Mouse (Mus musculus) forebrain, embryonic 15.5 days (tissue): ENCODE results near the gene Pitx3. TPM values are rescaled to one million over a fixed set of nuclear protein-coding genes. Genes with fewer than 3 reads are reported as not detected.
"Not testable (repeated sequence)": the region's sequence is repeated elsewhere in the genome, so short reads cannot be mapped to it uniquely, and the experiment has no call there.

Source experiments
- ATAC-seq: fragments of 200-750 bp; cut with Nextera tagmentation; replicated peaks from 2 replicates; pipeline ENCODE4 v1.8.0; 2017; ENCODE audit warnings: mild to moderate bottlenecking, moderate TSS enrichment, moderate library complexity
- H3K27ac ChIP-seq: fragments of 300-500 bp; sonication (generic); replicated peaks from 2 replicates; pipeline ENCODE4 v1.5.1; 2015; ENCODE audit warnings: mild to moderate bottlenecking, inconsistent platforms
- H3K27me3 ChIP-seq: fragments of 300-500 bp; sonication (generic); 2 replicates; pipeline ENCODE4 v1.6.1; 2015; ENCODE audit warnings: inconsistent platforms
- H3K36me3 ChIP-seq: fragments of 300-500 bp; sonication (generic); 2 replicates; pipeline ENCODE4 v1.6.1; 2015; ENCODE audit warnings: mild to moderate bottlenecking, inconsistent platforms
- H3K4me1 ChIP-seq: fragments of 300-500 bp; sonication (generic); 2 replicates; pipeline ENCODE4 v1.6.1; 2015; ENCODE audit warnings: inconsistent platforms
- H3K4me2 ChIP-seq: fragments of 300-500 bp; sonication (generic); replicated peaks from 2 replicates; pipeline ENCODE4 v1.6.1; 2015; ENCODE audit warnings: mild to moderate bottlenecking, inconsistent platforms
- H3K4me3 ChIP-seq: fragments of 300-500 bp; sonication (generic); 2 replicates; pipeline ENCODE4 v1.5.1; 2015; ENCODE audit warnings: mild to moderate bottlenecking, inconsistent platforms
- H3K9ac ChIP-seq: fragments of 300-500 bp; sonication (generic); replicated peaks from 2 replicates; pipeline ENCODE4 v1.6.1; 2015; ENCODE audit warnings: mild to moderate bottlenecking, inconsistent platforms
- H3K9me3 ChIP-seq: fragments of 300-500 bp; sonication (generic); 2 replicates; pipeline ENCODE4 v1.6.1; 2016; ENCODE audit warnings: inconsistent platforms
- WGBS: fragments of 180-500 bp; shearing (Covaris S2); methylation state at CpG from one replicate; pipeline ENCODE4 v1.1.7; 2015; ENCODE audit warnings: mixed read lengths; 5-methylcytosine and 5-hydroxymethylcytosine counted together
- polyA plus RNA-seq: library from polyadenylated mRNA; unstranded; fragments of >200 nt; fragmentation: Nextera tagmentation; extraction: Ambion mirVana; gene quantifications from 2 replicates; pipeline ENCODE4 v1.2.1, GENCODE M21; 2015

The Pitx3 gene
- polyA plus RNA-seq, 1 experiment from 2014 or later, result not detected

- peaks cover 17% of the 10 kb centered on the region for H3K4me1 ChIP-seq
- peaks cover 57% of the 10 kb centered on the region for H3K27me3 ChIP-seq
- peak overlapping the region; percentile 37; the same call in 1 of the 2 replicates for H3K4me2 ChIP-seq
- no peaks in the 10 kb centered on the region for H3K9me3 ChIP-seq
- H3K9ac ChIP-seq, result no peak overlapping the region
- ATAC-seq, result no peak
- H3K27ac ChIP-seq, result no peak overlapping the region
- no peaks in the 10 kb centered on the region for H3K36me3 ChIP-seq
- H3K4me3 ChIP-seq, result peak overlapping the region; percentile 23; the same call in 1 of the 2 replicates
- WGBS, result 5% methylated on average over 8 of the region's 8 CpGs
Observed at GRCm38 (mm10) chr19:46131283-46131682, 16.8 kb downstream of the Pitx3 start.

GRCm38 (mm10) chr19:46129737-46130136 lies 18.4 kb downstream of the Pitx3 start:
- not testable (repeated sequence) for H3K36me3 ChIP-seq, H3K9me3 ChIP-seq, H3K4me3 ChIP-seq, H3K27ac ChIP-seq, H3K4me2 ChIP-seq, H3K9ac ChIP-seq, ATAC-seq, H3K4me1 ChIP-seq
- H3K27me3 ChIP-seq, result peaks cover 46% of the 10 kb centered on the region
- WGBS, result 76% methylated on average over 6 of the region's 6 CpGs

- H3K4me3 ChIP-seq, result no peak overlapping the region
- 85% methylated on average over 4 of the region's 4 CpGs for WGBS
- no peak for ATAC-seq
- no peaks in the 10 kb centered on the region for H3K4me1 ChIP-seq
- H3K27me3 ChIP-seq, result peaks cover 16% of the 10 kb centered on the region
- H3K9ac ChIP-seq, result no peak overlapping the region
- no peak overlapping the region for H3K4me2 ChIP-seq
- no peaks in the 10 kb centered on the region for H3K9me3 ChIP-seq
- H3K27ac ChIP-seq, result no peak overlapping the region
- no peaks in the 10 kb centered on the region for H3K36me3 ChIP-seq
Observed at GRCm38 (mm10) chr19:46126301-46126700, 21.8 kb downstream of the Pitx3 start.

- Histone ChIP-seq H3K4me2 (no peak overlapping the region), H3K4me1 (no peaks in the 10 kb centered on the region), H3K27me3 (0 out of 2 replicates have a peak, but pooled peaks cover 4% of the 10 kb centered on the region), H3K4me3 (no peak overlapping the region), H3K36me3 (no peaks in the 10 kb centered on the region), H3K9me3 (no peaks in the 10 kb centered on the region), H3K27ac (no peak overlapping the region), H3K9ac (no peak overlapping the region)
- no peak for ATAC-seq
Observed at GRCm38 (mm10) chr19:46124651-46125050, 23.5 kb downstream of the Pitx3 start.

- Histone ChIP-seq H3K4me3 (no peak overlapping the region), H3K4me2 (no peak overlapping the region), H3K4me1 (no peaks in the 10 kb centered on the region), H3K27me3 (0 out of 2 replicates have a peak, but pooled peaks cover 4% of the 10 kb centered on the region), H3K9ac (no peak overlapping the region), H3K9me3 (no peaks in the 10 kb centered on the region), H3K27ac (no peak overlapping the region), H3K36me3 (no peaks in the 10 kb centered on the region)
- WGBS, result 79% methylated on average over 3 of the region's 3 CpGs
- ATAC-seq, result no peak
Observed at GRCm38 (mm10) chr19:46123876-46124275, 24.2 kb downstream of the Pitx3 start.

GRCm38 (mm10) chr19:46120872-46121271 lies 27.3 kb downstream of the Pitx3 start:
- no peak overlapping the region for H3K4me3 ChIP-seq
- 77% methylated on average over 6 of the region's 6 CpGs for WGBS
- no peaks in the 10 kb centered on the region for H3K4me1 ChIP-seq
- H3K27ac ChIP-seq, result no peak overlapping the region
- no peaks in the 10 kb centered on the region for H3K27me3 ChIP-seq
- H3K36me3 ChIP-seq, result no peaks in the 10 kb centered on the region
- no peak overlapping the region for H3K9ac ChIP-seq
- ATAC-seq, result no peak
- no peak overlapping the region for H3K4me2 ChIP-seq
- no peaks in the 10 kb centered on the region for H3K9me3 ChIP-seq

GRCm38 (mm10) chr19:46119458-46119857 lies 28.7 kb downstream of the Pitx3 start:
- no peak for ATAC-seq
- H3K27ac ChIP-seq, result no peak overlapping the region
- no peaks in the 10 kb centered on the region for H3K4me1 ChIP-seq
- H3K27me3 ChIP-seq, result no peaks in the 10 kb centered on the region
- H3K4me2 ChIP-seq, result no peak overlapping the region
- no peaks in the 10 kb centered on the region for H3K36me3 ChIP-seq
- no peaks in the 10 kb centered on the region for H3K9me3 ChIP-seq
- no peak overlapping the region for H3K9ac ChIP-seq
- no peak overlapping the region for H3K4me3 ChIP-seq
- WGBS, result 89% methylated on average over 3 of the region's 3 CpGs

- Histone ChIP-seq H3K4me1 (no peaks in the 10 kb centered on the region), H3K36me3 (no peaks in the 10 kb centered on the region), H3K4me2 (no peak overlapping the region), H3K9ac (no peak overlapping the region), H3K27me3 (no peaks in the 10 kb centered on the region), H3K9me3 (no peaks in the 10 kb centered on the region), H3K27ac (no peak overlapping the region), H3K4me3 (no peak overlapping the region)
- ATAC-seq, result no peak
- 61% methylated on average over 4 of the region's 4 CpGs for WGBS
Observed at GRCm38 (mm10) chr19:46114617-46115016, 33.5 kb downstream of the Pitx3 start.

GRCm38 (mm10) chr19:46110781-46111180 lies 37.3 kb downstream of the Pitx3 start:
- H3K9ac ChIP-seq, result no peak overlapping the region
- no peaks in the 10 kb centered on the region for H3K27me3 ChIP-seq
- WGBS, result 86% methylated on average over 5 of the region's 5 CpGs

GRCm38 (mm10) chr19:46110214-46110613 lies 37.9 kb downstream of the Pitx3 start:
- Histone ChIP-seq H3K27me3 (no peaks in the 10 kb centered on the region), H3K9ac (no peak overlapping the region), H3K36me3 (no peaks in the 10 kb centered on the region), H3K4me2 (no peak overlapping the region), H3K4me1 (no peaks in the 10 kb centered on the region), H3K4me3 (no peak overlapping the region), H3K9me3 (no peaks in the 10 kb centered on the region), H3K27ac (no peak overlapping the region)
- 61% methylated on average over 2 of the region's 2 CpGs for WGBS
- no peak for ATAC-seq

More at GRCm38 (mm10) chr19:46110781-46111180, 37.3 kb downstream of the Pitx3 start:
- ATAC-seq, result no peak
- H3K27ac ChIP-seq, result no peak overlapping the region
- no peak overlapping the region for H3K4me2 ChIP-seq
- H3K9me3 ChIP-seq, result no peaks in the 10 kb centered on the region
- no peak overlapping the region for H3K4me3 ChIP-seq
- H3K36me3 ChIP-seq, result no peaks in the 10 kb centered on the region
- H3K4me1 ChIP-seq, result no peaks in the 10 kb centered on the region

GRCm38 (mm10) chr19:46104187-46104557 lies 44.0 kb downstream of the Pitx3 start:
- WGBS, result 79% methylated on average over 2 of the region's 2 CpGs

GRCm38 (mm10) chr19:46103437-46104186 lies 44.5 kb downstream of the Pitx3 start:
- ATAC-seq, result no peak
- no peak overlapping the region for H3K4me3 ChIP-seq
- H3K9me3 ChIP-seq, result no peaks in the 10 kb centered on the region
- no peak overlapping the region for H3K4me2 ChIP-seq
- WGBS, result 92% methylated on average over 6 of the region's 6 CpGs
- no peaks in the 10 kb centered on the region for H3K36me3 ChIP-seq
- H3K4me1 ChIP-seq, result no peaks in the 10 kb centered on the region
- no peak overlapping the region for H3K9ac ChIP-seq
- no peaks in the 10 kb centered on the region for H3K27me3 ChIP-seq
- no peak overlapping the region for H3K27ac ChIP-seq

More at GRCm38 (mm10) chr19:46104187-46104557, 44.0 kb downstream of the Pitx3 start:
- no peak overlapping the region for H3K4me3 ChIP-seq
- no peaks in the 10 kb centered on the region for H3K4me1 ChIP-seq
- no peaks in the 10 kb centered on the region for H3K9me3 ChIP-seq
- no peaks in the 10 kb centered on the region for H3K27me3 ChIP-seq
- no peaks in the 10 kb centered on the region for H3K36me3 ChIP-seq
- ATAC-seq, result no peak
- no peak overlapping the region for H3K4me2 ChIP-seq
- H3K27ac ChIP-seq, result no peak overlapping the region
- no peak overlapping the region for H3K9ac ChIP-seq

- 90% methylated on average over 3 of the region's 3 CpGs for WGBS
- Histone ChIP-seq H3K27me3 (no peaks in the 10 kb centered on the region), H3K27ac (no peak overlapping the region), H3K4me2 (no peak overlapping the region), H3K4me3 (no peak overlapping the region), H3K4me1 (no peaks in the 10 kb centered on the region), H3K9ac (no peak overlapping the region), H3K9me3 (no peaks in the 10 kb centered on the region), H3K36me3 (no peaks in the 10 kb centered on the region)
- ATAC-seq, result no peak
Observed at GRCm38 (mm10) chr19:46099561-46099960, 48.6 kb downstream of the Pitx3 start.
